Mouse (Mus musculus) kidney, adult 2 months (tissue): Measurements from ENCODE around the gene Ccdc24.

Experiments used
- CTCF ChIP-seq: fragments of 200-500 bp; conservative IDR thresholded peaks from 2 replicates; pipeline ENCODE4 v1.5.1; 2011; ENCODE audit warnings: low read depth, mild to moderate bottlenecking, control low read depth, low read length, moderate library complexity, mixed read lengths; ENCODE audit not compliant: insufficient read depth, insufficient read length
- POLR2A ChIP-seq: fragments of 200-500 bp; IDR thresholded peaks from one replicate; pipeline ENCODE4 v1.6.1; 2011; ENCODE audit warnings: low read depth, low read length, control low read depth

- TF ChIP-seq CTCF = no peak
- TF ChIP-seq POLR2A = no peak
Observed at GRCm38 (mm10) chr4:117818032-117818431, 54.3 kb downstream of the Ccdc24 start.
